Mouse (Mus musculus) left cerebral cortex, postnatal 4 days (tissue): Measurements from ENCODE around the gene Zfp39. TPM values are rescaled to one million over a fixed set of nuclear protein-coding genes. Genes with fewer than 3 reads are reported as not detected.
"Not testable (repeated sequence)": the region's sequence is repeated elsewhere in the genome, so short reads cannot be mapped to it uniquely, and the experiment has no call there.

Experiments used
- DNase-seq: peaks from one replicate; pipeline ENCODE4 v3.0.0-alpha.2; 2022
- intact Hi-C: fragments of 180-260 bp; cut with DNase I; formaldehyde crosslinking; loops from one replicate; pipeline ENCODE4 v1.15.1; 2025
- total RNA-seq, 2 experiments: library from RNA; stranded (reverse); gene quantifications; 2 replicates each; pipeline ENCODE4 v1.2.3; 2021

Gene Zfp39
- total RNA-seq, 2 experiments from 2014 or later: 11.9 to 12.4 TPM

DNA sequence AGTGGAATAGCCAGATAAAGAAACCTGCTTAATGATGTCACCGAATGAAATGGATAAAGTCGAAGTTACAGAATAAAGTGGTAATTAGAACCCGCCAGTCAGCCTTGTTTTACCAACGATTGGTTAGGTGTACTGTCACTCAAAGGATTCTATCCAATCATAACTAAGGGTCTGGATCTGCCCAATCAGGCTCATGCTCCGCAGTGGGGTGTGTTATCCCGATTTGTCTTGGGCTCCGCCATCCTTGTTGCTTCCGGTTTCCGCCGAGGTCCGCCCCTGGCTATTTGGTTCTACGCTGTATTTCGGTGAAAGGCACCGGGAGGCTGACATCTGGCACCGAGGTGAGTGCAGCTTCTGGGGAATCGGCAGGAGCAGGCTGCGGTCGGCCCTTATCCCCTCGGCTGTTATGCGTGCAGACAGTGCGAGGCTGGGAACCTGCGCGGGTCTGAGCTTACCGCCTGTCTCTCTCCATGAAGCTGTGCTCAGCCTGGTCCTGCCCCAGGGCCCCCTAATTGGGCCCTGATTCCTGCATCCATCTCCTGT, 57.0 kb downstream of the Zfp39 start, which contains the start of gene Gm12258:
Gm12258 (plus strand) TSS at position 240 of the 543 bp plus-strand sequence.
- peak; percentile 84 for DNase-seq
- intact Hi-C loops: no loop called here

DNA sequence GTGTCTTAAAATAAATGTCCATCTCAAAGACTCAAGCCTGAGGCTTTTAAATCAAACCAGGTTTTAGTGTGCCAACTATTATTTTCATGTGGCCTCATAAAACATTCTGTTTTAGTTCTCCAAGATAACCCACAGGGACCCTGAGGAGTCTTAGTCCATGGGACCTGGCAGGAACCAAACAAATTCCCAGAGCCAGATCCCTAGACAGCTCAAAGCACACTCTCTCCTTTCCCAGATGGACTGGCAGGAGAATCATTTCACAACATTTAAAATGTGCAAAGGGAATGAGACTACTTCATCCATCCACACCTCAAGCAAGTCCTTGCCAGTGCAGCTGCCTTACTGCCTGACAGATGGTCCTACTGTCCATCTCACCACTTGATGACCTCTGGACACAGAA, 65.1 kb downstream of the Zfp39 start, which contains the start of gene Olfr311:
Olfr311 (plus strand) TSS at position 301 of the 400 bp plus-strand sequence.
- DNase-seq, intact Hi-C loops: not testable (repeated sequence)

Other genes with a start within 250 kb of the Zfp39 start
- gene Olfr322, start 245.4 kb downstream of the Zfp39 start, total RNA-seq: not detected
- gene Olfr320, start 223.1 kb downstream of the Zfp39 start, total RNA-seq: not detected
- not detected for gene Olfr319, start 205.1 kb downstream of the Zfp39 start, total RNA-seq
- gene Olfr318, start 180.2 kb downstream of the Zfp39 start, total RNA-seq: not detected
- under 1 TPM in 1 of 2 experiments, not detected in 1; 0.30 TPM for gene Olfr317, start 165.0 kb downstream of the Zfp39 start, total RNA-seq
- gene Olfr316, start 151.5 kb downstream of the Zfp39 start, total RNA-seq: not detected
- gene Olfr315, start 131.0 kb downstream of the Zfp39 start, total RNA-seq: not detected
- gene Olfr314, start 121.3 kb downstream of the Zfp39 start, total RNA-seq: not detected
- 1 to 10 TPM; 1.6 to 1.8 TPM for gene Fam183b, start 102.3 kb downstream of the Zfp39 start, total RNA-seq
- gene Olfr313, start 89.2 kb downstream of the Zfp39 start, total RNA-seq: not detected
- not detected for gene Olfr312, start 75.0 kb downstream of the Zfp39 start, total RNA-seq
- gene Olfr311, start 65.0 kb downstream of the Zfp39 start, total RNA-seq: not detected
- 10 to 100 TPM; 18.4 TPM for gene Gm12258, start 57.1 kb downstream of the Zfp39 start, total RNA-seq
- 10 to 100 TPM; 14.5 to 14.6 TPM for gene 2810021J22Rik, start 37.0 kb downstream of the Zfp39 start, total RNA-seq
- gene Btnl10, start 13.7 kb upstream of the Zfp39 start, total RNA-seq: under 1 TPM; 0.20 to 0.40 TPM
- 100 to 1,000 TPM; 386 to 426 TPM for gene Rnf187, start 34.7 kb upstream of the Zfp39 start, total RNA-seq
- gene Hist3h2ba, start 44.7 kb upstream of the Zfp39 start, total RNA-seq: 100 to 1,000 TPM; 299 to 314 TPM
- 100 to 1,000 TPM in 1 of 2 experiments, 10 to 100 TPM in 1; 95.0 to 101 TPM for gene Hist3h2a, start 50.5 kb upstream of the Zfp39 start, total RNA-seq
- 1 to 10 TPM; 1.8 to 2.0 TPM for gene Trim17, start 50.5 kb upstream of the Zfp39 start, total RNA-seq
- 10 to 100 TPM; 26.0 to 27.0 TPM for gene Trim11, start 73.9 kb upstream of the Zfp39 start, total RNA-seq
- 1 to 10 TPM; 4.4 to 4.7 TPM for gene Obscn, start 232.2 kb upstream of the Zfp39 start, total RNA-seq